Mouse (Mus musculus) left cerebral cortex, adult 11 months (tissue): ENCODE results near the gene Vgll4.

Experiments
- DNase-seq: peaks from one replicate; pipeline ENCODE4 v3.0.0; 2022; ENCODE audit warnings: low spot score

Gene Vgll4

GRCm38 (mm10) chr6:114917770-114918635 lies 51.8 kb downstream of the Vgll4 start:
- DNase-seq, result no peak

DNA sequence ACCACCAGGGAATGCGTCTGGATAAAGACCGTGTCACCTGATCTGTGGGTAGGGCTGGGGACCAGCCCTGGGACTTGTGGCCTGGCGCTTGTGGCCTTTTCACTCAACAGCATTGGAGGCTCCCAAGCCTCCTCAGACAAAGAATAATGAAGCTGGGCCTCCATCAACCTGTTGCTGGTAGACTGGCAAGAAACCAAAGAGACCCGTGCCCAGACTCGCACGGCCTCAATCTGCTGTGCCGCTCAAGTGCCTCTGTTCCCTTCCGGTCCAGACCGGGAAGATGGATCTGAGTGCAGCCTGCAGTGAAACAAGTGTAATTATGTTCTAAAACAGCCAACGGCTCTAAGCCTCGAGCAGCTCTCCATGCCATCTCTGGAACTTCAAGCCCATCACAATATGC lies 52.7 kb downstream of the Vgll4 start:
- DNase-seq, result no peak

GRCm38 (mm10) chr6:114916715-114916992 lies 53.1 kb downstream of the Vgll4 start:
- no peak for DNase-seq

- no peak for DNase-seq
Measured at GRCm38 (mm10) chr6:114915915-114916714, 53.7 kb downstream of the Vgll4 start.

DNA sequence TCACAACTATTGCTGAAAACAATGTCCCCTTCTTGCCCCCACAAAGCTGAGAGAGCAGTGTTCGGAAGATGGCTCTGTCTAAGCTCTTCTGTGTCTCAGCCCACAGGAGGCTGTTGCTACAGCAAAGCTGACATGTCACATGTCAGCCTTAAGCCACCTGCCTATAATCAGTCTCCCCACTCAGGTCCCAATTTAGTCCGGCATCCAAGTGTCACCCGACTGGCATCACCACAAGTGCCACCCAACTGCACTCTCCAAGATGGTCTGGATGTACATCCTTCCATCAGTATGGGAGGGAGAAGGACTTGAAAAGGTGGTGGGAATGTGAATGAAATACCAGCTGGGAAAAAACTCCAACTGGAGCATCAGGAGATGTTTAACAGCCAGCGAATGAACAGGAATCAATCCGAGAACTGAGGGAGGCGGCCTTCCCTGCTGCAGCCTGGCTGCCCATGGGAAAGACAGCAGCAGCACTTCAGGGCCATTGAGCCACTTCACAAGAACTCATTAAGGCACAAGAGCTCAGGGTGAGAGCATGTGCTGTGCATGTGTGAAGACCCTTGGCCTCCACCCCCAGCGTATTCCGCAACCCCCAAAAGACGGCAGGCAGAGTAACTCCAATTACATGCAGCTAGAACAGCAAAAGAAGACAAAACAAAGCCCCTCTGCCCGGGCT lies 55.6 kb downstream of the Vgll4 start:
- DNase-seq, result no peak

DNA sequence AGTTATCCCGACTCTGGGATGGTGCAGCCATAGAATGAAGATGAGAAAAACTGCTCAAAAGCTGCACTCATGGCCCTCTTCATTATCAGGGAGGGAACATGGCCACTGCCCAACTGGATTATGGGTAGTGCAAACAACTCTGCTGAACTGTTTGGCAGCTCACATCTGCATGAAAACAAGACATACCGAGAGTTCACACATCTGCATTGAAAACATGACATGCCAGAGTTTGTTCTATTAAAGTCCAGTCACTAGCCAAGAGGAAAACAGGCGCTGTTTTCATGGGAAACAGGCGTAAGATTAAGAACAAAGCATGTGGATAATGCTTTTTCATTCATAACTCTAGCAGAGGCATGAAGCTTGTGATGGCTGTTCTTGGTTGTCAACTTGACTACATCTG lies 56.7 kb downstream of the Vgll4 start:
- no peak for DNase-seq

DNA sequence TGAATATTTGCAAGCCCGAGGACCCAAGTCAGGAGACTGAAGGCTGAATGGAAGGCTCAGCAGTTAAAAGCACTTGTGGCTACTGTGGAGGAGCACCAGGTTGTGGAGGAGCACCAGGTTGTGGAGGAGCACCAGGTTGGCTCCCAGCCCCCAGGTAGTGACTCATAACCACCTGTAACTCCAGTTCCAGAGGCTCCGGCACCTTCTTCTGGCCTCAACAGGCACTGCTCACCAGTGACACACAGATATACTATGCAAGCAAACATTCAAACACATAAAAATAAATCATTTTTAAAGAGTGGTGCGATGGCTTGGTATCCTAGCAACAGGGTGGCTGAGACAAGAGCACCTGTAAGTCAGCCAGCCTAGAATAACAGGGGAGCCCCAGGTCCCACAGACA lies 58.3 kb downstream of the Vgll4 start:
- no peak for DNase-seq

- DNase-seq, result no peak
Measured at GRCm38 (mm10) chr6:114909801-114910200, 60.0 kb downstream of the Vgll4 start.

DNA sequence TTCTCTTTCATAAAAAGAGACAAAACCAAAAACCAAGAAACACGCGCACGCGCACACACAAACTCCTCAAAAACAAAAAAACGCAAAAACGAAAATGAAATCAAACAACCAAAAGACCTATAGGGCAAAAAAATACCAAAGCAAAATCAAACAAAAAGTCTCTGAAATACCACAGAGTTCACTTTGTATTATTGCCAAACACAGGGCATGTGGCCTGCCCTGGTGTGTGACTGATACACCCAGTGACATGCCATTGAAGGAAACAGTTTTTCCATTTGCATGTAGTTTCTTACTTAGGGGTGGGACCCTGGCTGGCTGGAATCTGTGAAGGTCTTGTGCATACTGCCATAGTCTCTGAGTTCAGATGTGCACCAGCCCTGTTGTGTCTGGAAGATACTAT lies 62.3 kb downstream of the Vgll4 start:
- DNase-seq, result no peak

DNA sequence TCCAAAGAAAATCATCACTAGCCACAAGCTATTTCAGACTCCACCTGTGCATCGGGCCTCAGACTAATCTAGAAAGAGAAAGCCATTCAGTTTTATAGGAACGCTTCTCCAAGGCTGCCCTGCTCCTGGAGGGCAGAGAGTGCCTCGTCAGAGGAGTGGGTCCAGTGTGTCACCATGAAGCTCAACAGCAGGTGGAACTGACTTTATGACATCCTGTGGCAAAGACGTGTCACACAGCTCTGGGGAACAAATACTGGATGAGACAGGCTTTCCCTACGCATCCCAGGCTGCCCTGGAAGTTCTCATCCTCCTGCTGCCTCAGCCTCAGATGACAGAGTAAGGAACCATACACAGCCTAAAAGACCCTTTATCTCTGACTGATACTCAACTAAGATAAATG lies 63.6 kb downstream of the Vgll4 start:
- no peak for DNase-seq

DNA sequence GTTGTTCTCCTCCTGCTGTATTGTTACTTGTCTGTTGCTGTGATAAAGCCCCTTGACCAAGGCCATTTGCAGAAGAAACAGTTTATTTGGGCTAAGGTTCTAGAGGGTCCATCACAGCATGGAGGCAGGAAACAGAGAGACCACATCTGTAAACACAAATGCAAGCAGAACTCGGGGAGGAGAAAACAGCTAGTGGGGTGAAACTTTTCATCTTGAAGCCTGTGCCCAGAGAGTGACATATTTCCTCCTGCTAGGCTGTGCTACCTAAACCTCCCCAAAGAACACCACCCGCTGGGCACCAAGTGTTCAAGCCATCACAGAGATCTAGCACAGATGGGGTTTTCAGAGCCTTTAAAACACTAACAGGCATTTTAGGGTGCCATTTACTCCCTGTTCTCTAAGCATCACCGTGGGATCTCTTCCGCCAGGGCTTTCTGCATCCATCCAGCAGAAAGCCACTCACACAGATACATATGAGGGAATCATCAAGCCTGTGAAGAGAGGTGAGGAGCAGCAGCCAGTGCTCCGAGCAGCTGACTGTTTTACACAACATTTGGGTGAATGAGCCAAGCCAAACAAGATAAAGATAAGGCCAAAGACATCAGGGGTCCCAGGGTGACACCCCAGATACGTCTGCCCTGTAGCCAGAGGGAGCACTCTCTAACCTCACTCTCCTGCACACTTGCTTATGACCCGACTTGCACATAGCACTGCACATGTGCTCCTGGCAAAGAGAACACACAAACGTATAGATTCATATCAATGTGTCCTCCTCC lies 64.4 kb downstream of the Vgll4 start:
- DNase-seq, result no peak

DNA sequence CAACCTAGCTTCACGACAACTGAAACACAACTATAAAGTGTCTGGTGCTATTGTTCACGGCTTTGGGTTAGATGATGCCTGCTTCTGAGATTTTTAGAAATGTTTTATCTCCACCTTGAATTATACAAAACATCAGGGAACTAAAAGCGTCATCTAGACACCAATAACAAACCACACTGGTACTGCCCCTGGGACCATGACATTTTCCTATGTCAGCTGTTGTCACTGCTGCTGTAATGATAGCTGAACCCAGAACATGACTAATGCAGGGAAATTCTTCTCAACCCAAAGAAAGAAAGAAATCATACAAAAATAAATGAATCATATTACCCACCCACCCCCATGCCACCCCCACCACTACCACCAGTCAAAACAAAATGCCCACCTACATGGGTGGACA lies 65.0 kb downstream of the Vgll4 start:
- no peak for DNase-seq

GRCm38 (mm10) chr6:114904233-114904632 lies 65.6 kb downstream of the Vgll4 start:
- DNase-seq, result no peak

DNA sequence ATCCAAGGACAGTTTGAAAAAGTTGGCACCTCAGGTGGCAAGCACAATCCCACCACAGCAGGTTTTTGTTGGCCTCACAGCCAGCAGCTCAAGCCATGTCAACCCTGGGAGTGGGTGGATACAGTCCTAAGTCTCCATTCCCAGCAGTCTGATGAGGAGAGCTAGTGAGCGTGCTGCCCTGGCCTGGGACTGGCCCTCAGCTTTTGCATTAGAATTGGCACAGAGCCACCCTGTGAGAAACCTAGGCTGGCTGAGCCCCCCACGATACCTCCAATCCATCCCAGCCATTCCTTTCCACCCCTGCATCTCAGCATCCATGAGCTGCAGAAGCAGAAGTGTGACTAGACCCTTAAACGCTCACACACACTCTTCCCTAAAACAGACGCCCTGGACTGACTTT lies 67.9 kb downstream of the Vgll4 start:
- no peak for DNase-seq

GRCm38 (mm10) chr6:114901321-114901824 lies 68.4 kb downstream of the Vgll4 start:
- DNase-seq, result no peak

DNA sequence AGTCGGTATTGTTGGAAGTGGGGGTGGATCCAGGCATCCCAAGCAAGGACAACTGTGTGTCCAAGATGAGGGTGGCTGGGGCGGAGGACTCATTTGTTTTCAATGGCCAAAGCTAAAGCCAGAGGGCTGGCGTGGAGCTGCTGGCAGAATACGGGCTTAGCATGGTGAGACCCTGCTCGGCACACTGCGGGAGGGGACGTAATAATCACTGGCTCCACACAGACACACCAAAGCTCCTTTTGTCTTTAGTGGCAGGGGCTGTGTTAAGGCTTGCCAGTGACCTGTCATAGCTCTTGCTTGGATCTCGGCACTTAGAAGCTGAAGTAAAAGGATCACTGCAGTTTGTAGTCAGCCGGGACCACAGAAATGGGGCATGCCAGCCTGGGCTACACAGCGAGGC lies 69.6 kb downstream of the Vgll4 start:
- DNase-seq, result no peak

- no peak for DNase-seq
Measured at GRCm38 (mm10) chr6:114899652-114900051, 70.1 kb downstream of the Vgll4 start.

- DNase-seq, result no peak
Measured at GRCm38 (mm10) chr6:114898949-114899348, 70.8 kb downstream of the Vgll4 start.

DNA sequence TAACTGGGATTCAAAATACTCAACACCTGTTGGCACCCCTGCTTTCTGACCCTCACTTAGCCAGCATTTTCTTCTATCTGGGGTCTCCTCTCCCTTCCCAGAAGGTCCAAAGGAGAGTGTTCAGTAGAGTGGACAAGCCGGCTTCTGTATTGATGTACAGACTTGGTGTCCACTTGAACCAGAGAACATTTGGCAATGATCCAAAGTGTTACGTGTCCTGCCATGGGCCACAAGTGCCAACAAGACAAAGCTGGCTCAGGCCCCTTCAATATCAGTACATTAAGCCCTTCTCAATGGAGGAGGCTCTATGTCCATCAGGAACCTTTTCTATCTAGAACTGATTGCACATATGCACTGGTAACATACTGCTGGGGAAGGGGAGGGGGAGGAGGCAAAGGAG lies 73.5 kb downstream of the Vgll4 start:
- DNase-seq, result no peak

DNA sequence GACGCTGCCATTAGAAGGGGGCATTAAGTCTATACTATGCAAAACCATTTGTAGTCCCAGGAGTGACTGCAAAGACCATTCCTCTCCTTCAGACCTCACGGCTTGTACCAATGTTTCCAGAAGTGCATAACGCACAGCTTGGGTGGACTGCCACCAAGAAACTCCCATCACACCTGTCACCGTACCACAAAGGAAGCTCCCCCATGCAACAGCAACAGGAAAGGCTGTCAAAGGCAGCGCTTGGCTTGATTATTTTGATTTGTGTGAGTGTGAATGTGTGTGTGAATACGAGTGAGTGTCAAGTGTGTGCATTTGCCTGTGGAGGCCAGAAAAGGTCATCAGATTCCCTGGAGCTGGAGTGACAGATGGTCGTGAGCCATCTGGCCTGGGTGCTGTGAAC lies 74.6 kb downstream of the Vgll4 start:
- no peak for DNase-seq

DNA sequence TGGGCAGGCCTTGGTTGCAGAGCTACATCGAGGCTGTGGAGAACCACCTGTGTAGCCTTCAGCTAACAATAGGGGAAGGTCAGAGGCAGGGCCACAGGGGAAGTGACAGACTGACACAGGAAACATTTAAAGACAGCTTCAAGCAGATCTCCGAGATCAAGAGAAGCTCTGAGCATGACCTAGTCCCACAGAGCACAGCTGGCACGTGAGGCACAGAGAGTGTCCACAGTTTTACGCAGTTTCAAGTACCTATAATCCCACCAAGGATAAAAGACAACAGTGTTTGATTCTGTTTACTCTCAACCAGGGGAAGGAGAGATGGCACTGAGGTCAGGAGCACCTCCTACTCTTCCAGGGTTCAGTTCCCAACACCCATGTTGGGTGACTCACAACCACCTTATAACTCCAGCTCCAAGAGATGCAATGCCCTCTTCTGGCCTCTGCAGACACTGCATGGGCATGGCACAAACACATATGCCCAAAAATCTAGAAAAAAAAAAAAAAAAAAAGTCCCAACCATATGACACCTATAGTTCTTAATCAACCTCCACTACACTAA lies 75.2 kb downstream of the Vgll4 start:
- DNase-seq, result no peak
